Mouse (Mus musculus) bone marrow macrophage, adult 2 months (primary cell): Measurements from ENCODE around the gene Slc46a1. TPM values are rescaled to one million over a fixed set of nuclear protein-coding genes. Genes with fewer than 3 reads are reported as not detected.

ENCODE experiments used
- H3K27ac ChIP-seq: 2 replicates; pipeline ENCODE4 v1.5.1; 2012; ENCODE audit warnings: low read depth, low read length; ENCODE audit not compliant: insufficient read depth
- H3K4me1 ChIP-seq: 2 replicates; pipeline ENCODE4 v1.6.1; 2012; ENCODE audit warnings: low read length; ENCODE audit not compliant: control insufficient read depth, insufficient read depth
- H3K4me3 ChIP-seq: 2 replicates; pipeline ENCODE4 v1.5.1; 2012; ENCODE audit warnings: mild to moderate bottlenecking, low read length, moderate library complexity; ENCODE audit not compliant: insufficient read depth
- CTCF ChIP-seq: IDR thresholded peaks from 2 replicates; pipeline ENCODE4 v1.5.1; 2012; ENCODE audit warnings: low read depth, mild to moderate bottlenecking, low read length, moderate library complexity
- POLR2A ChIP-seq: IDR thresholded peaks from 2 replicates; pipeline ENCODE4 v1.6.1; 2012; ENCODE audit warnings: mild to moderate bottlenecking, low read depth, low read length, borderline replicate concordance
- polyA plus RNA-seq: library from polyadenylated mRNA; stranded (reverse); fragments of >200 nt; gene quantifications from 2 replicates; pipeline ENCODE4 v1.2.4, GENCODE M21; 2012; ENCODE audit not compliant: missing spikeins, insufficient read depth, insufficient read length

Gene Slc46a1
- polyA plus RNA-seq, 1 experiment, result 9.7 TPM

- H3K27ac ChIP-seq, result no peak overlapping the region
- TF ChIP-seq CTCF (no peak), POLR2A (no peak)
- no peaks in the 10 kb centered on the region for H3K4me1 ChIP-seq
- no peak overlapping the region for H3K4me3 ChIP-seq
Observed at GRCm38 (mm10) chr11:78454276-78454675, 11.2 kb upstream of the Slc46a1 start.

GRCm38 (mm10) chr11:78455308-78455707, 10.2 kb upstream of the Slc46a1 start:
- no peak for TF ChIP-seq CTCF
- no peak for TF ChIP-seq POLR2A
- Histone ChIP-seq H3K4me1 (no peaks in the 10 kb centered on the region), H3K4me3 (no peak overlapping the region)

GRCm38 (mm10) chr11:78458740-78459139, 6.8 kb upstream of the Slc46a1 start:
- Histone ChIP-seq H3K4me3 (no peak overlapping the region), H3K4me1 (peaks cover 5% of the 10 kb centered on the region), H3K27ac (no peak overlapping the region)
- TF ChIP-seq POLR2A (no peak), CTCF (no peak)

More at GRCm38 (mm10) chr11:78455308-78455707, 10.2 kb upstream of the Slc46a1 start:
- H3K27ac ChIP-seq, result no peak overlapping the region

- H3K27ac ChIP-seq, result no peak overlapping the region
- peak; percentile 61 for TF ChIP-seq CTCF
- no peak for TF ChIP-seq POLR2A
- H3K4me3 ChIP-seq, result no peak overlapping the region
Observed at GRCm38 (mm10) chr11:78461894-78462293, 3.6 kb upstream of the Slc46a1 start.

GRCm38 (mm10) chr11:78462669-78463068, 2.8 kb upstream of the Slc46a1 start:
- peaks cover 25% of the 10 kb centered on the region for H3K4me1 ChIP-seq
- no peak overlapping the region for H3K4me3 ChIP-seq
- no peak overlapping the region for H3K27ac ChIP-seq
- TF ChIP-seq CTCF (no peak), POLR2A (no peak)

More at GRCm38 (mm10) chr11:78461894-78462293, 3.6 kb upstream of the Slc46a1 start:
- H3K4me1 ChIP-seq, result peaks cover 25% of the 10 kb centered on the region

- H3K27ac ChIP-seq, result no peak overlapping the region
- TF ChIP-seq POLR2A, result no peak
- TF ChIP-seq CTCF, result no peak
- H3K4me1 ChIP-seq, result peaks cover 27% of the 10 kb centered on the region
- no peak overlapping the region for H3K4me3 ChIP-seq
Observed at GRCm38 (mm10) chr11:78463286-78464036, 2.0 kb upstream of the Slc46a1 start.

GRCm38 (mm10) chr11:78465116-78465515, 381 bp upstream of the Slc46a1 start:
- TF ChIP-seq POLR2A (no peak), CTCF (no peak)
- H3K27ac ChIP-seq, result no peak overlapping the region
- peak overlapping the region; percentile 81 for H3K4me3 ChIP-seq
- H3K4me1 ChIP-seq, result peaks cover 27% of the 10 kb centered on the region

- H3K27ac ChIP-seq, result no peak overlapping the region
- peaks cover 27% of the 10 kb centered on the region for H3K4me1 ChIP-seq
- no peak for TF ChIP-seq CTCF
- no peak for TF ChIP-seq POLR2A
- peak overlapping the region; percentile 81 for H3K4me3 ChIP-seq
Observed at GRCm38 (mm10) chr11:78466242-78466912, 880 bp downstream of the Slc46a1 start.

- no peak overlapping the region for H3K4me3 ChIP-seq
- TF ChIP-seq POLR2A, result no peak
- TF ChIP-seq CTCF, result no peak
- peaks cover 27% of the 10 kb centered on the region for H3K4me1 ChIP-seq
- H3K27ac ChIP-seq, result no peak overlapping the region
Observed at GRCm38 (mm10) chr11:78467515-78467914, 2.0 kb downstream of the Slc46a1 start.

- no peak overlapping the region for H3K4me3 ChIP-seq
- peaks cover 27% of the 10 kb centered on the region for H3K4me1 ChIP-seq
- no peak for TF ChIP-seq CTCF
- TF ChIP-seq POLR2A, result no peak
- H3K27ac ChIP-seq, result no peak overlapping the region
Observed at GRCm38 (mm10) chr11:78467932-78468331, 2.4 kb downstream of the Slc46a1 start.
